Mouse (Mus musculus) heart, postnatal 14 days (tissue): ENCODE measurements around the gene Spink2. TPM values are rescaled to one million over a fixed set of nuclear protein-coding genes. Genes with fewer than 3 reads are reported as not detected.
"Not testable (repeated sequence)": the region's sequence is repeated elsewhere in the genome, so short reads cannot be mapped to it uniquely, and the experiment has no call there.

ENCODE experiments used
- DNase-seq, 2 experiments: peaks; one replicate each; pipeline ENCODE4 v3.0.0; 2021 to 2022
- intact Hi-C: fragments of 180-260 bp; cut with DNase I; formaldehyde crosslinking; loops from one replicate; pipeline ENCODE4 v1.15.1; 2025
- total RNA-seq, 2 experiments: library from RNA; stranded (reverse); gene quantifications; 2 replicates each; pipeline ENCODE4 v1.2.3; 2021

Spink2 gene
- total RNA-seq, 2 experiments from 2014 or later, result 0.37 TPM; not detected in 1

DNA sequence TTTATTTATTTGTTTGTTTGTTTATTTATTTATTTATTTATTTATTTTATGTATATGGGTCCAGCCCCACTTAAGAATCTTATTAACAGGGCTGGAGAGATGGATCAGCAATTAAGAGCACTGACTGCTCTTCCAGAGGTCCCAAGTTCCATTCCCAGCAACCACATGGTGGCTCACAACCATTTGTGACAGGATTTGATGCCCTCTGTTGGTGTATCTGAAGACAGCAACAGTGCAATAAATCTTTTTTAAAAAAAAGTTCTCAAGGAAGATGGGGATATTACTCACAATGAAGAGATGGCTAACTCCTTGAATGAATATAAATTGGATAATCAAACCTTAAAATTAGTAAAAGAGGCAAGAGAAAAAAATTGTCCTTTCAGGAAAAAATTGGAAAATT lies 9.0 kb downstream of the Spink2 start:
- DNase-seq, result no peak
- intact Hi-C loops, result no loop called here

DNA sequence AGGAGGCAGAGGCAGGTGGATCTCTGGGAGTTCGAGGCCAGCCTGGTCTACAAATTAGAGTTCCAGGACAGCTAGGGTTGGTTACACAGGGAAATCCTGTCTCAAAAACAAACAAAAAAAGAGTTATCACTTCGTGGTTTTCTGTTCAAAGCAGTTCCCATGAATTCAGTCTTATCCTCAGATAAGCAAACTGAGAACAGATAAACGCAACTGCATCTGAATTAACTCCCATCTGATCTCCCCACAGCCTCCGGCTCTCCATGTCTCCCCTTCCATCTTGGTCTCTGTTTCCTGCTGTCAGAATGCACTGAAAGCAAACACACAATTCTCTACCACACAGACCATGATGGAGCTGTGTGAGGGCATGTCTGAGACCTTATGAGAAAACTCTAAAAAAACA lies 10.6 kb downstream of the Spink2 start:
- intact Hi-C loops, result no loop called here

DNA sequence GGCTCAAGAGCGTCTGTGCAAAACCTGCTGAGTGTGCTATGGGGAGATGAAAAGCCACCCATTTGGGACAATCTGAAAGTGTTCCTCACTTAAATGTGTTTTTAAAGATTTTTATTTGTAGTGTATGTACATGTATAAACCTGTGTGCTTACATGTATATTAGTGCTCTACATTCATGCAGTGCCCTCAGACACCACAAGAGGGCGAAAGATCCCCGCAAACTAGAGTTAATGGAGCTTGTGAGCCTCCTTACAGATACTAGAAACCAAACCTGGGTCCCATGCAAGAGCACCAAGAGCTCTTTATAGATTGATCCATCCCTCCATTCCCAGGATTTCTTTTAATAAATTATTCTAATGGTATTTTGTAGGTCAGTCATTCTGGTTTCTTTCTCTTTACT lies 17.3 kb downstream of the Spink2 start:
- peak; percentile 33 to 45 for DNase-seq
- intact Hi-C loops, result no loop called here

More for the DNA sequence above, 10.6 kb downstream of the Spink2 start:
- no peak for DNase-seq

GRCm38 (mm10) chr5:77193266-77193665 lies 18.0 kb downstream of the Spink2 start:
- DNase-seq, result no peak
- intact Hi-C loops, result no loop called here

- no peak for DNase-seq
- intact Hi-C loops, result no loop called here
These were observed 19.6 kb downstream of the Spink2 start for GRCm38 (mm10) chr5:77191631-77192030.

- intact Hi-C loops, result no loop called here
- DNase-seq, result no peak
These were observed 20.2 kb downstream of the Spink2 start for GRCm38 (mm10) chr5:77191106-77191505.

- intact Hi-C loops, result no loop called here
- DNase-seq, result no peak
These were observed 22.5 kb downstream of the Spink2 start for GRCm38 (mm10) chr5:77188738-77189137.

DNA sequence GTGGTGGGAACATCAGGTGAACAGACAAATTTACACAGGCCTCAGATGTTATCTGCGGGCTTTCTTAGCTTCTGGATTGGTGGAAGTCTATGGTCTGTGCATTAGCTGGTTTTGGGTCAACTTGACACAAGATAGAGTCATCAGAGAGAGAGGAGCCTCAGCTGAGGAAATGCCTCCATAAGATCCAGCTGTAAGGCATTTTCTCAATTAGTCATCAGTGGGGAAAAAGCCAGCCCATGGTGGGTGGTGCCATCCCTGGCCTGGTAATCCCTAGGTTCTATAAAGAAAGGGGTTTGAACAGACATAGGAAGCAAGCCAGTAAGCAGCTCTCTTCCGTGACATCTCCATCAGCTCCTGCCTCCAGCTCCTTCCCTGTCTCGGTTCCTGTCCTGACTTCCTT lies 25.9 kb downstream of the Spink2 start:
- intact Hi-C loops, result no loop called here
- no peak for DNase-seq

- DNase-seq, intact Hi-C loops: not testable (repeated sequence)
These were observed 27.4 kb downstream of the Spink2 start for GRCm38 (mm10) chr5:77183876-77184275.

- intact Hi-C loops, result no loop called here
- DNase-seq, result no peak
These were observed 27.9 kb downstream of the Spink2 start for GRCm38 (mm10) chr5:77183338-77183737.

DNA sequence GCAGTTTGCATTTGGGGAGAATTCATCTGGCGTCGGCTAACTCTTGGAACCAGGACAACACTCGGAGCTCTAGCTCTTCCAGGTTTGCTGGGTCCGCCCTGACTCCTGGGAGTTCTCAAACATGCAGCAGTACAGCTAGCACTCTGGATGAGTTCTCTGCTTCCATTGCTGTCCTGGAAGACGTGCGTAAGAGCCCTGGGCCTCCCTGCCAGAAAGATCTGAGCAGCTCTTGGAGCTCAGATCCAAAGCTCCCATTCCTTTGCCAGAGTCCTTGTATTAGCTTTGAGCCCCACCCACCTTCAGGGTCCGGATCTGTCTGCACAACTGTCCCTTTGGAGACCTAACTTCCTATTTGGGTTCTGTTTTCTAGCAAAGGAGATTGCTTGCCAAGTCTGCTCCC lies 29.8 kb downstream of the Spink2 start:
- intact Hi-C loops, result no loop called here

GRCm38 (mm10) chr5:77178976-77179375 lies 32.3 kb downstream of the Spink2 start:
- intact Hi-C loops, result no loop called here
- DNase-seq, result no peak

More for the DNA sequence above, 29.8 kb downstream of the Spink2 start:
- peak; percentile 60 to 63 for DNase-seq

- intact Hi-C loops, result no loop called here
- peak; percentile 29 to 48 for DNase-seq
These were observed 33.3 kb downstream of the Spink2 start for GRCm38 (mm10) chr5:77178008-77178407.

DNA sequence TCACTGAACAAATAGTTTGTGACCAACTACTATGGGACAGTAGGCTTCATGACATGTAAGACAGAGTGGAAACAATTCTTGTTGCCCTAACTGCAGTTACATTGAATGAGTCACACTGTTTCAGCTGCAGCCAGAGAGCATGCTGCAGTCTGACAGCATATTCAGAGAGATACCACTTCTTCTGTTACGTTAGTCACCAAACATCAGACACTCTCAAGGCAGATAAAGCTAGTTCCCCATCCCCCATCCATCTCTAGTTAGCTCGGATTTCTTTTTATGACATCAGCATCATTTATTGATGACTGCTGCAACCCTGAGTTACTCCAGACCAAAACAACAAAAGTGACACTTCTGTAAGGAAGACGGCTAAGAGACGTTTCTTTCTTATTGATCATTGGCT lies 36.5 kb downstream of the Spink2 start:
- DNase-seq, result no peak
- intact Hi-C loops, result loop anchor here (5.0 kb wide), 1 partner anchor 177 kb away; no protein-coding TSS in a partner anchor

DNA sequence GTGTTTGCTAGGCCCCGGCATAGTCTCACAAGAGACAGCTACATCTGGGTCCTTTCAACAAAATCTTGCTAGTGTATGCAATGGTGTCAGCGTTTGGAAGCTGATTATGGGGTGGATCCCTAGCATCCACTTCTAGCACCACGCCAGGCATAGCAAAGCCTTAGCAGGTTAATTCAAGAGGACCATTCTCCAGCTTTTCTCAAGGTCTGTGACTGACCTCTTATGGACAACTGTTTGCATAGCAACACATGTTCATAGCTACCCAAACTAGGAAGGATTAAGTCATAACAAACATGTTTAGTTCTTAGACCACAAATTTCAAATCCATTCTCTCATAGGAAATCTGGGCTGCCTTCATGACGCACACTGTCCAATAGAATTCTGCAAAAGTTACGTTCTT lies 40.7 kb downstream of the Spink2 start:
- intact Hi-C loops, result loop anchor here (2.0 to 5.0 kb wide), 3 partner anchors 82 to 173 kb away; no protein-coding TSS in a partner anchor
- peak; percentile 10 to 53 for DNase-seq

DNA sequence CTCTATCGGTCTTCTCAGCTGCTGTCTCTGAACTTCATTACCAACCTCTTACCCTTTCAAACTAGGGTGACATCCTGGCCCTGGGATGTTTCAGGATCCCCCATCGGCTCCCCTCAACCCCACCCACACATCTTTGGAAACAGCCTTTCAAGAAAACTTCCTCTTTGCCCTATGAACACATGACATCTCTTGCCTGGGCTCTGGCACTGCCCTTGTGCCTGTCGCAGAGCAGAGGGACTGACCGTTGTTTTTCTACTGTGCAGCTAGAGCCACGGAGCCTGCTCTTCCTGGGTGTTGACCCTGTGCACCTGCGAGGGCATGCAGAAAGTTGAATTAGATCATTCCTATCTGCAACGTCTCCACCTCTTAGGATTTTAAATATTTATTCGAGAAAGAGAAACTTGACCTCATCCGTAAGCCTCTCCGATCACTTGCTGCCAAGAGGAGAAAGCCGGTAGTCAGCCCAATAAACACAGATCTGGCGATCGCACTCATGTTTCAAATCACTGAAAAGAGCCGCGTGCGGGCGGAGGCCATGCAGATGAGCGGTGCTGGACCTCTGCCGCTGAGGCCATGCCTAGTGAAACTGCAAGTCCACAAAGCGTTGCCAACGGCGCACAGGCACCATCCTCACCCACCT lies 43.8 kb downstream of the Spink2 start:
- no peak for DNase-seq
- intact Hi-C loops, result no loop called here

- no peak for DNase-seq
- intact Hi-C loops, result no loop called here
These were observed 45.3 kb downstream of the Spink2 start for GRCm38 (mm10) chr5:77165703-77166625.

- DNase-seq, result no peak
- intact Hi-C loops, result no loop called here
These were observed 47.7 kb downstream of the Spink2 start for GRCm38 (mm10) chr5:77163597-77163996.

DNA sequence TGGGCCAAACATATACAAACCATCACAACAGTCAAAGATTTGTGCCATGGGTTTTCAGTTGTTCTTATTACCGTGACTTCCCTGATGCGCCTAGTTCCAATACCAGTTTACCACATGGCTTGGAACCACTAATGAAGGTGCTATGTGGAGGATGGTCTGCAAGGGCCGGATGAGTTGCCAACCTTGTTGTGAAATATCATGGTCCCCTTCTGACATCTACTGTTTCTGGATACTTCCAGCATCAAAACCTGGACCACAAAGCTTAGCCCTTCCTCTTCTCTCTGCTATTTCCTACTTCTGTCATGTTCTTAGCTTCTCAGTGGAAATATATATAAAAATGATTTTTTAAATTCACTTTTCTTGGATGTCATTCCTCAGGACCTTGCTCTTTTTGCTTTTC lies 48.7 kb downstream of the Spink2 start:
- intact Hi-C loops, result no loop called here

DNA sequence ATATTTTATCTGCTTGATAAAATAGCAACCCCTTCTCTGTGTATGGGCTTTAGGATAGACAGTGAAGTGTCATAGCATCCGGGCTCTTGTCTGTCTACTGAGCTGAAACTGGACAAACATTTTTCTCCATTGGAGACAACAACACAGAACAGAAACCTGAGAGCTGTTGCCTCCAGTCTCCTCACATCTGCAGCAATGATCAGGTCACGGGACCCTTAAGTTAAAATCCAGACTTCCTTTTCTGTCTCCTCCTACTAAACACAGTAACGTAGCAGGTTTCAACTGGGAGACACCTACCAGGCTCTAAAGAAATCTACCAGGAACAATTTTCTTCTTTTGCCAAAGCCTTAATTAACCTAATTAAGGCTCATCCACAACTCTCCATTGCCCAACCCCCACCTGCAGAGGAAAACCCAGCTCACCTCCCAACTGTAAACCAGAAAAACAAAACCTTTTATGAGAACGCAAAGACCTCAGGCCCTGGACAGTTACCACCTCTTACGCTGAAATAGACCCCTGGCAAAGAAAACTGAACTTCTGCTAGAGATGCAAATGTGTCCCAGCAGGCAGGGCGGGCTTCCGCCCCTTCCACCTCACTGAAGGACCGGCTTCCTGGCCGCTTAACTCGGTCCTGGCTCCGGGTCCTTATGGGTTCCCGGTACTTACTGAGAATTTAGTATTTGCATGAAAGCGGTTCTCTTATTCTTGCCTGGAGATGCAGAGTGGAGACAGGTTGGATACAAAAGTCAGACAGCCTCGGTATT lies 53.3 kb downstream of the Spink2 start:
- DNase-seq, result peak in 1 of 2 experiments; percentile 15
- intact Hi-C loops, result no loop called here

More for the DNA sequence above, 48.7 kb downstream of the Spink2 start:
- DNase-seq, result no peak

DNA sequence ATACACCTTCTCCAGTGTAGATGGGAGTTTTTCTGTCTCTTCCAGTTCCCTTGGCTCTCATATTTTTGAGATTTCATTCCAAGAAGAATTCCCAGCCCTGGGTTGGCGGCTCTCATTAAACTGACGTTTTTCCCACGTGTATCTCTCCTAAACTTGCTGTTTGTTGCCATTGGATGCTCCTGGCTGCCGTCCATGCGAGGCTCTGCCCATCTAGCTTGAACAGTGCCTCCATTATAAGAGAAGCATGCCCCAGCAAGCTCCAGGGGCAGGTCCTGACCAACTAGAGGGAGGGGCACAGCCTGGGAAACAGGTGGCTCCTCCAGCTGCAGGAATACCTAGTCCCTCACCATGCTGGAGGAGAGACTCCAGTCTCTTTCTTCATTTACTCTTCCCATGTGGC lies 54.3 kb downstream of the Spink2 start:
- intact Hi-C loops, result no loop called here
- no peak for DNase-seq
